Mouse (Mus musculus) erythroblast, embryonic 14.5 days (primary cell): Measurements from ENCODE around the gene Deaf1. TPM values are rescaled to one million over a fixed set of nuclear protein-coding genes. Genes with fewer than 3 reads are reported as not detected.

Experiments used
- H3K27me3 ChIP-seq: 2 replicates; pipeline ENCODE4 v1.6.1; 2012; ENCODE audit warnings: inconsistent platforms; ENCODE audit not compliant: control insufficient read depth
- H3K36me3 ChIP-seq: 2 replicates; pipeline ENCODE4 v1.6.1; 2012; ENCODE audit warnings: mild to moderate bottlenecking, inconsistent platforms; ENCODE audit not compliant: control insufficient read depth
- H3K4me1 ChIP-seq: 2 replicates; pipeline ENCODE4 v1.6.1; 2012; ENCODE audit warnings: inconsistent platforms; ENCODE audit not compliant: control insufficient read depth
- H3K4me3 ChIP-seq: replicated peaks from 2 replicates; pipeline ENCODE3; 2012; ENCODE audit warnings: moderate library complexity, mild to moderate bottlenecking, inconsistent platforms
- H3K9me3 ChIP-seq: 2 replicates; pipeline ENCODE4 v1.6.1; 2012; ENCODE audit warnings: low read length, inconsistent platforms, mixed read lengths; ENCODE audit not compliant: control insufficient read depth
- GATA1 ChIP-seq: IDR thresholded peaks from 2 replicates; pipeline ENCODE4 v1.6.1; 2012; ENCODE audit warnings: low read length, inconsistent platforms, mixed read lengths
- TAL1 ChIP-seq: IDR thresholded peaks from 3 replicates; pipeline ENCODE4 v1.6.1; 2012; ENCODE audit warnings: low read length, inconsistent platforms, mixed read lengths
- polyA plus RNA-seq: library from polyadenylated mRNA; stranded (reverse); fragments of >175 nt; gene quantifications from 2 replicates; pipeline ENCODE4 v1.2.3, GENCODE M21; 2012

Gene Deaf1
- polyA plus RNA-seq, 1 experiment, result 7.6 TPM

GRCm38 (mm10) chr7:141292583-141293388 is 34.7 kb downstream of the Deaf1 start:
- no peak overlapping the region for H3K4me3 ChIP-seq
- peaks cover 8% of the 10 kb centered on the region for H3K9me3 ChIP-seq
- peaks cover 10% of the 10 kb centered on the region for H3K4me1 ChIP-seq
- H3K27me3 ChIP-seq, result peaks cover 76% of the 10 kb centered on the region
- H3K36me3 ChIP-seq, result peaks cover 13% of the 10 kb centered on the region
- no peak for TF ChIP-seq GATA1
- TF ChIP-seq TAL1, result no peak

DNA sequence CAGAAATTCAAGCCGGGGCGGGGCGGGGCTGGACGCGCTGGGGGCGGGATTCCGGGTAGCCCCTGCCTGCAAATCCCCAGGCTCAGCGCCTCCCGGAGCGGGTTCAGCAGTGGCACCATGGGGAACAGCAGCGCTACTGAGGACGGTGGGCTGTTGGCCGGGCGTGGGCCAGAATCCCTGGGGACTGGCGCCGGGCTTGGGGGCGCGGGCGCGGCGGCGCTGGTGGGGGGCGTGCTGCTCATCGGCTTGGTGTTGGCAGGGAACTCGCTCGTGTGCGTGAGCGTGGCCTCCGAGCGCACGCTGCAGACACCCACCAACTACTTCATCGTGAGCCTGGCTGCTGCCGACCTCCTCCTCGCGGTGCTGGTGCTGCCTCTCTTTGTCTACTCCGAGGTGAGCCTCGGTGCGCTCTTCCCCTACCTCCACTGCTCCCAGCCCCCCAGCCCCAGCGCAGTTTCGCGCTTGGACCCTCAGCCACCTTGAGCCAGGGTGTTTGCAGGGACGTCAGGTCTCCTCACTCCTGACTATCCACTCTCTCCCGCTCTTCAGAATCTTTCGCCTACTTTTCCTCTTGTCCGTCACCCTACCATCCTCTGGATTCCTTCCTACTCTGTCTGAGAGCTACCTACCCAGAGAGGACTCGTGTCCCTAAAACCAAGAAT is 35.4 kb downstream of the Deaf1 start, which contains the start of gene Drd4:
Gene Drd4 (plus strand): TSS at position 86 of the 662 bp plus-strand sequence.
- TF ChIP-seq TAL1 (no peak), GATA1 (no peak)
- no peak within 1 kb of the TSS for H3K4me3 ChIP-seq
- H3K27me3 ChIP-seq, result peaks cover 76% of the 10 kb centered on the region
- H3K9me3 ChIP-seq, result peaks cover 8% of the 10 kb centered on the region
- peaks cover 5% of the 10 kb centered on the region for H3K36me3 ChIP-seq
- H3K4me1 ChIP-seq, result peaks cover 6% of the 10 kb centered on the region

- H3K4me3 ChIP-seq, result no peak overlapping the region
- H3K36me3 ChIP-seq, result no peaks in the 10 kb centered on the region
- peaks cover 47% of the 10 kb centered on the region for H3K27me3 ChIP-seq
- peaks cover 3% of the 10 kb centered on the region; the same call in 1 of the 2 replicates for H3K9me3 ChIP-seq
- no peak for TF ChIP-seq TAL1
- TF ChIP-seq GATA1, result no peak
- H3K4me1 ChIP-seq, result 0 out of 2 replicates have a peak, but pooled peaks cover 2% of the 10 kb centered on the region
Measured at GRCm38 (mm10) chr7:141288042-141288441, 39.4 kb downstream of the Deaf1 start.

GRCm38 (mm10) chr7:141282756-141283155 is 44.7 kb downstream of the Deaf1 start:
- TF ChIP-seq GATA1 (no peak), TAL1 (no peak)
- H3K36me3 ChIP-seq, result no peaks in the 10 kb centered on the region
- H3K9me3 ChIP-seq, result no peaks in the 10 kb centered on the region
- H3K4me3 ChIP-seq, result no peak overlapping the region
- H3K4me1 ChIP-seq, result peaks cover 7% of the 10 kb centered on the region
- H3K27me3 ChIP-seq, result peaks cover 39% of the 10 kb centered on the region

DNA sequence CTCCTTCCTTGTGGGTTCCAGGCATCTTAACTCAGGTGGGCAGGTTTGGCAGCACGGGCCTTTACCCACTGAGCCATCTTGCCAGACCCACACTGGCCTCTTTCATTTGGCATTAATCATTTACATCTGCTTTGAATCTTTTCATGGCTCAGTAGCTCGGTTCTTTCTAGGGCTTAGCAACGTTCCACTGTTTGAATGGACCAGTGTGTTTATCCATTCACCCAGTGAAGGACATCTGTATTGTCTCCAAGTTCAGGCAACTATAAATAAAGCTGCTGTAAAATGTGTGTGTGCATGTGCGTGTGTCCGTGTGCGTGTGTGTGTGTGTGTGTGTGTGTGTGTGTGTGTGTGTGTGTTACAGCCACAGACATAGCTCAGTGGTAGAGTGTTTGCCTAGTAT is 46.0 kb downstream of the Deaf1 start:
- Histone ChIP-seq H3K36me3 (no peaks in the 10 kb centered on the region), H3K9me3 (no peaks in the 10 kb centered on the region), H3K4me3 (no peak overlapping the region), H3K27me3 (peaks cover 46% of the 10 kb centered on the region), H3K4me1 (peaks cover 7% of the 10 kb centered on the region)
- TF ChIP-seq GATA1, result no peak
- TF ChIP-seq TAL1, result no peak

DNA sequence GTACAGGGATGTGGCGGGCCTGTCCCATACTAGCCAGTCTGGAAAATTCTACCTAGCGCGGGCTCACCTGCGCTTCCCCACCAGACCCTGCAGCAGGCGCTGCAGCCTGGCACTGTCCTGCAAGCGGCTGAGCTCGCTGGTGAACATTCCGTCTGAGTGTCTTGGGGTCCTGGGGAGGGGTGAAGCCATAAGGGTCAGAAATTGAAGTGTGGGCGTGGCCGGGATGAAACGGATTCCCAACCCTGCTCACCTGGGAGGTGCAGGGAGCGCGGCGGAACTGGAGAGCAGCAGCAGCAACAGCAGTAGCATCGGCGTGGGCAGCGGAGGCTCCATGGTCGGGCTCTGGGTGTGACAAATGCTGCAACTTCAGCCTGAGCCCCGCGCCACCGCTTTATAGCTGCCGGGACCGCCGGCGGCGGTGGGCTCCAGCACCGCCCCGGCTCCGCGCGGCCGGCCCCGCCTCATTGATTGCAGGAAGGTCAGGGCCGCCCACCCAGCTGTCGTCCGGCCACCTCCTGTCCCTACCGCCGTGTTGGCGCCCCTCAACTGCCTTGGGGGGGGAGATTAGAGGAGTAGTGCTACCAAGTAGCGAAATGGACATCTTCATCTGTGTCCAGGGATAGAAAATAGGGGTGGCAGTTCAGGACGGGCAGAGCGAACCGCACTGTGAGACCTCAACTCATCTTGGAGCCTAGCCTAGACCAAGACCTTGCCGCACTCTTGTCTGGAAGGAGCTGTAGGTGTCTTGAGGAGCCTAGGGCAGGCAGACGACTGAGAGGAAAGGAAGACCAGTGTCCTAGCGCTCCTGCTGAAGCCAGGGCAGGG is 48.5 kb downstream of the Deaf1 start, which contains the start of gene Sct:
Gene Sct (minus strand): TSS at position 368 of the 825 bp plus-strand sequence.
- H3K27me3 ChIP-seq, result peaks cover 47% of the 10 kb centered on the region
- TF ChIP-seq TAL1 (no peak), GATA1 (no peak)
- peak within 1 kb of the TSS; percentile 29 for H3K4me3 ChIP-seq
- peaks cover 7% of the 10 kb centered on the region for H3K4me1 ChIP-seq
- H3K9me3 ChIP-seq, result no peaks in the 10 kb centered on the region
- no peaks in the 10 kb centered on the region for H3K36me3 ChIP-seq

DNA sequence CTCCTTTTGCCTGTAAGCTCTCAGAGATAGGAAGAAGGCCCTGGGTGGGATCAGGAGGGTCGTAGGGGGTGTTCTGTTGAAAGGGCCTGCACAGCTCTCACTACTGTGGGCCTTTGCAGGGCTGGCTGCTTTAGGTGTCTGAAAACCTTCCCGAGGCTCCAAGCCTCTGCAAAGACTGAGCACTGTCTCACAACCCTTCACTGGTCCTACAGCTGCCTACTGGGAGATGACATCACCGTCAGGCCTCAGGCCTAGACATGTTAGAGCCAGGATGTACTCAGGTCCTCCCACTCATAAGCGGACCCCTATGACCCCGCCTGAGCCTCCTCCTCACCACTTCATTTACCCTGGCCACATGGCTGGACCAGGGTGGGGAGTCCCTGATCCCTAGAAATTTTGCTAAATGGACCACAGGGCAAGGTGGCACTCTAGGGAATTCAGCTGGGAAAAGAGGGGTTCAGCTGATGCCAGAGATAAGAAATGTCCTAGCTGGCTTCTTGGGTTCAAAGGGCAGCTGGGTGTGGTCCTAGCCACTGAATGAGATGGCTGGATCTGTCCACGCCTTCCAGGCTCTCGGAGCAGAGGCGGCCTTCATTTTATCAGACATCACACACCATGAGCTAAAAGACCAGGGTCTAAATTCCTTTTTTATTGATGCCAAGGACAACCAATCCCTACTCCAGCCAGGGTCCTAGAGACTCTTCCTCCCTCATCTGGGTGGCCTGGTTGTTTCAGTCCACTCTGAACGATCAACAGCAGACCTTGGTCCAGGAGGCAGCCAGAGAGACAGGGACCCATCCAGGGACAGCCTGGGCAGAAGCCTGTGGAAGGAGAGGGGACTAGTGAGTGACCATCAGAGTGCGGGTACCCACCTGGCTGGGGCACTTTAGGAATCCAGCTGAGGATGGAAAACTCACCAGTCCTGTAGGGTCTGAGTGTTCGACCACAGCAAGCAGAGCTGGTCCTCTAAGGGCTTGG is 49.5 kb downstream of the Deaf1 start:
- peaks cover 7% of the 10 kb centered on the region for H3K4me1 ChIP-seq
- H3K27me3 ChIP-seq, result peaks cover 48% of the 10 kb centered on the region
- no peak for TF ChIP-seq GATA1
- TF ChIP-seq TAL1, result no peak
- no peaks in the 10 kb centered on the region for H3K9me3 ChIP-seq
- H3K36me3 ChIP-seq, result no peaks in the 10 kb centered on the region
- H3K4me3 ChIP-seq, result no peak overlapping the region

DNA sequence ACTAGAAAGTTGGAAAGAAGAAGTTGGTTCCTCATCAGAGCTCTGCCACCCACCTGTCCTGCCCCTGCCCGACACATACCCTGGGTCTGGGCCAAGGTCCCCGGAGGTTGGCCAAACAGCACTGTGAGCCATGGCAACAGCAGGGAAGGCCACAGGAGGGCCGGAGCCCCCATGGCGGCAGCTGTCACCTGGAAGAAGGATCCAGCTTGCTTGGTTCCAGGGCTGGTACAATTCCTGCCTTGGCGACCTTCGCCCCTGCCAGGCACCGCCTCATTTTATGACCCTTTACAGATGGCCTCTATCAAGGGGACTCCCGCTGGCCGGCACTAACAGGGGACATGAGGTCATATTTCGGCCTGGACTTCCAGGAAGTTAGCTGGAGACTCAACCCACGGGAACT is 50.9 kb downstream of the Deaf1 start, which contains the start of gene Cdhr5:
Gene Cdhr5 (minus strand): TSS at position 241 of the 400 bp plus-strand sequence.
- TF ChIP-seq GATA1, result no peak
- TF ChIP-seq TAL1, result no peak
- Histone ChIP-seq H3K27me3 (peaks cover 43% of the 10 kb centered on the region), H3K9me3 (no peaks in the 10 kb centered on the region), H3K4me3 (no peak within 1 kb of the TSS), H3K36me3 (no peaks in the 10 kb centered on the region), H3K4me1 (peaks cover 7% of the 10 kb centered on the region)
